Mouse (Mus musculus) neural tube, embryonic 12.5 days (tissue): ENCODE results near the gene Nkx2-5. TPM values are rescaled to one million over a fixed set of nuclear protein-coding genes. Genes with fewer than 3 reads are reported as not detected.

ENCODE experiments used
- ATAC-seq: fragments of 200-750 bp; cut with Nextera tagmentation; 2 replicates; pipeline ENCODE4 v1.8.0; 2017; ENCODE audit warnings: low read depth, mild to moderate bottlenecking, moderate TSS enrichment, moderate library complexity; ENCODE audit not compliant: low FRiP score
- H3K27ac ChIP-seq: fragments of 300-500 bp; sonication (generic); 2 replicates; pipeline ENCODE4 v1.5.1; 2016
- H3K27me3 ChIP-seq: fragments of 300-500 bp; sonication (generic); replicated peaks from 2 replicates; pipeline ENCODE4 v1.6.1; 2016; ENCODE audit warnings: mild to moderate bottlenecking
- H3K36me3 ChIP-seq: fragments of 300-500 bp; sonication (generic); 2 replicates; pipeline ENCODE4 v1.6.1; 2016; ENCODE audit warnings: mild to moderate bottlenecking
- H3K4me1 ChIP-seq: fragments of 300-500 bp; sonication (generic); 2 replicates; pipeline ENCODE4 v1.6.1; 2016
- H3K4me2 ChIP-seq: fragments of 300-500 bp; sonication (generic); replicated peaks from 2 replicates; pipeline ENCODE4 v1.6.1; 2016; ENCODE audit warnings: mild to moderate bottlenecking
- H3K4me3 ChIP-seq: fragments of 300-500 bp; sonication (generic); 2 replicates; pipeline ENCODE4 v1.5.1; 2016
- H3K9ac ChIP-seq: fragments of 300-500 bp; sonication (generic); 2 replicates; pipeline ENCODE4 v1.6.1; 2016; ENCODE audit warnings: mild to moderate bottlenecking
- H3K9me3 ChIP-seq: fragments of 300-500 bp; sonication (generic); 2 replicates; pipeline ENCODE4 v1.6.1; 2016; ENCODE audit warnings: mild to moderate bottlenecking
- WGBS: fragments of 180-500 bp; shearing (Covaris S2); methylation state at CpG from one replicate; pipeline ENCODE4 v1.1.7; 2016; 5-methylcytosine and 5-hydroxymethylcytosine counted together
- polyA plus RNA-seq: library from polyadenylated mRNA; unstranded; fragments of >200 nt; fragmentation: Nextera tagmentation; extraction: Ambion mirVana; gene quantifications from 2 replicates; pipeline ENCODE4 v1.2.1, GENCODE M21; 2016

The Nkx2-5 gene
- polyA plus RNA-seq, 1 experiment from 2014 or later = not detected

DNA sequence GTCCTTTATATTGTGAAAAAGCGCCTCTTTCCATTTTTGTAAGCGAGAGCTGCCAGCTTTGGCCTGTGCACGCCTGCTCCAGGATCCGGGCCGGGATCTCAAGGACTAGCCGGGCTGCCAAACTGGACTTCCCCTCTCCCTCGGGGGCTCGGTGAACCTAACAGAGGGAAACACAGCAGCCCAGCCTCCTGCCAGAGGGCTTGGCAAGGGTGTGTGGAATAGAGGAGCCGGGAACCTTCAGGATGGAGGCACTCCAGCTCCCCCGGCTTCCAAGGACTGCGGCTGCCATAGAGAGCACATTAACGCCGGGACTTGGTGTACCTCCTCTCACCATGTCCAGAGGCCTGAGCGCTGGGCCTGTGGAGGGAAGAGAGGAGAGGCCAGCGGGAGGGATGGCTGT is 52.7 kb downstream of the Nkx2-5 start:
- H3K27ac ChIP-seq = no peak overlapping the region
- WGBS = 93% methylated on average over 15 of the region's 15 CpGs
- H3K4me2 ChIP-seq = no peak overlapping the region
- no peaks in the 10 kb centered on the region for H3K4me1 ChIP-seq
- H3K36me3 ChIP-seq = peaks cover 58% of the 10 kb centered on the region
- H3K27me3 ChIP-seq = no peaks in the 10 kb centered on the region
- ATAC-seq = no peak
- no peak overlapping the region for H3K4me3 ChIP-seq
- no peak overlapping the region for H3K9ac ChIP-seq
- no peaks in the 10 kb centered on the region for H3K9me3 ChIP-seq

DNA sequence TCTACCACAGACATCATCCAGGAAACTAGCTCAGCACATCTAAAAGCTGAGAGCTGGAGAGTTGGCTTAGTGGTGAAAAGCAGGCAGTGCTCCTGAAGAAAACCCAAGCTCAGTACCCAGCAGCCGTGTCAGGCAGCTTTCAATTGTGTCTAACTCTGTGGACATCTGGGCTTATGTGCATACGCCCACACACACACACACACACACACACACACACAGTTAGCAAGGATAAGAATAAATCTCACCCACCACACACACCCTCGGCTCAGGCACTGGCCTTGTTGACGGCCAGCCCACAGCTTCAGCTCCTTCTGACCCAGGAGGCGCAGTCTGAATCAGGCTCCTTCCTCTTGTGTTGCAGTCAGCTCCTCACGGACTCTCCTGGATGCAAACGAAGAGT is 53.2 kb downstream of the Nkx2-5 start:
- H3K36me3 ChIP-seq = peaks cover 63% of the 10 kb centered on the region
- no peak for ATAC-seq
- no peaks in the 10 kb centered on the region for H3K27me3 ChIP-seq
- 87% methylated on average over 7 of the region's 7 CpGs for WGBS
- no peak overlapping the region for H3K9ac ChIP-seq
- no peak overlapping the region for H3K4me2 ChIP-seq
- H3K27ac ChIP-seq = no peak overlapping the region
- H3K4me3 ChIP-seq = no peak overlapping the region
- H3K9me3 ChIP-seq = no peaks in the 10 kb centered on the region
- H3K4me1 ChIP-seq = no peaks in the 10 kb centered on the region

DNA sequence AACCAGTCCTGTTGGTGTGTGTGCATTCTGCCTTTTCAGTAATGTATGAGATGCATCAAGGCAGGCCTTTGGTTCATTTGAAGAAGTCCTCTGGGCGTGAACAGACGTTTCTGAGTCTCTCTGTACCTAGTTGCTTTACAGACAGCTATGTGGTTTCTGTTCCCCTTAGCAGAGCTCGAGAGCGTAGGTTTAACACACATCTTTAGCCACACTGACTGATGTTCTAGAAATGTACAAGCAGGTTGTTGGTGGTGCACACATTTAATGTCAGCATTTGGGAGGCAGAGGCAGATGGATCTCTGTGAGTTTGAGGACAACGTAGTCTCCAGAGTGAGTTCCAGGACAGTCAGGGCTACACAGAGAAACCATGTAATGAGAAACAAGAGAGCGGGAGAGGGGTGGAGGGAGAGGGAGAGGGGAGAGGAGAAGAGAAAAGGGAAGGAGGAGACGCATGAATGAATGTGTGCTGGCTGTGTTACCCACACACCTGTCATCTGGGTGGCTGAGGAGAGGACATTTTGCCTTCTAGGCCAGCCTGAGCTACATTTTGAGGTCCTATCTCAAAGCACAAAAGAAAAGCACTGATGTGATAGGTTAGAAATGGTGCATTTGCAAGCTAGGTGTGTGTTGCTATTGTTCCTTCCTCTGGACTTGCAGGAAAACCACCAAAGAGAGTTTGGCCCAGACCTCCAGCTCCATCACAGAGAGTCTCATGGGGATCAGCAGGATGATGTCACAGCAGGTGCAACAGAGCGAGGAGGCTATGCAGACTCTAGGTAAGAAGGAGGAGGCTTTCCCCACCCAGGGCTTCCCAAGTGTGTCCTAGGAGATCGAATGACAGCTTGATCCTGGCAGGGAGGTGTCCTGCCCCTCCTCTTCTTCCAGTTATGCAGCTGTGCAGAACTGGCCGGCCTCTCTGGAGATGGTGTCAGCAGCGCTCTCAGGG is 54.3 kb downstream of the Nkx2-5 start:
- no peak for ATAC-seq
- peaks cover 70% of the 10 kb centered on the region for H3K36me3 ChIP-seq

DNA sequence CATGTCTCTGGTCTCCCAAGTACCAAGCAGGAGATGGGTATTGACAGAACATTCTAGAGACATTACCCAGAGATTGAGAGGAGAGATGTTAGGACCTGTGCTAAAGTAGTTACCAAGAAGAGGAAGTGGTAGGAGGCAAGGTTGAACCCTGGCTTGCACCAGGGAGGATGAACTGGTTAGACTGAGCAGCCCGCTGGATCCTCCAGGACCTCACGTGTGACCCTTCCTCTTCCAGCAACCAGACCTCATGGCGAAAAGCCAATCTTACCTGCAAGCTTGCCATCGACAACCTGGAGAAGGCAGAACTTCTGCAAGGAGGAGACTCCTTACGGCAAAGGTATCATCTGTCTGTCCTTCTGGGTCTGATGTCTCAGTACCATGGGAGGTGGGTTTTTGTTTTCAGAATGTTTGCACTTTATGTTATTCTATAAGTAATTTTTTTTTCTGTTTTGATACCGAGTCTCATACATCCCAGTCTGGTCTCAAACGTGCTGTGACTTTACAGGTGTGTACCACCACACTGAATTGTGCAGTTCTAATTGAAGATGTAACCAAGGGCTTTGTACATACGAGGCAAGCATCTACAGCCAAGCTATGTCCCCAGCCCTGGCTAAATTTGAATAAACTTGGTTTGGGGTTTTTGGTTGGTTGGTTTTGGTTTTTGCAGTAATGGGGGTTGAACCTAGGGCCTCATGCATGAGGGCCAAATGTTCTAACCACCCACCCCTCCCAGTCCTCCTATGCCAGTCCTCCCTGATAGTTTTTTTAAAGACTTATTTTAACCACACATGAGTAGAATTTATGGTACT is 55.1 kb downstream of the Nkx2-5 start:
- H3K4me2 ChIP-seq = no peak overlapping the region
- 91% methylated on average over 8 of the region's 8 CpGs for WGBS
- ATAC-seq = no peak
- peaks cover 79% of the 10 kb centered on the region for H3K36me3 ChIP-seq
- H3K9me3 ChIP-seq = no peaks in the 10 kb centered on the region
- H3K27ac ChIP-seq = no peak overlapping the region
- H3K4me1 ChIP-seq = no peaks in the 10 kb centered on the region
- H3K27me3 ChIP-seq = no peaks in the 10 kb centered on the region
- no peak overlapping the region for H3K9ac ChIP-seq
- H3K4me3 ChIP-seq = no peak overlapping the region

More for the DNA sequence above, 54.3 kb downstream of the Nkx2-5 start:
- H3K27me3 ChIP-seq = no peaks in the 10 kb centered on the region
- 89% methylated on average over 11 of the region's 11 CpGs for WGBS
- no peak overlapping the region for H3K27ac ChIP-seq
- H3K9me3 ChIP-seq = no peaks in the 10 kb centered on the region
- no peaks in the 10 kb centered on the region for H3K4me1 ChIP-seq
- no peak overlapping the region for H3K9ac ChIP-seq
- H3K4me2 ChIP-seq = no peak overlapping the region
- H3K4me3 ChIP-seq = no peak overlapping the region

DNA sequence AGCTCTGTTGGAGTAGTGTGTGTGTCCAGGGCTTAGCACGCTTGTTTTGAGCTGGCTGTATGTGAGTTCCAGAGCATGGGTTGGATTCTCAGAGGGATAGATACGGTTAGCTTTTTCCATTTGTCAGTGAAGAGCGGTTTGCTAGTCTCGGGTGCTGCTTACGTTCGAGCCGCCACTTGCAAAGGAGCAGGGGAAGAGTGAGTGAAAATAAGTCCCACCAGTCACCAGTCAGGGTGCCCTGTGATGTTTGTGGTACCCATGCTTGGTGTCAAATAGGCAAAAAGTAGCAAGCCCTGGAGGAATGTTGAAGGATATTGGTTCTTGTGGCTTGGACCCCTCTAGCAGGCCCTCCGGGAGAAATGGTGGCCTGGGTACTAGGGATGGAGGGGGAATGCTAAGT is 55.8 kb downstream of the Nkx2-5 start:
- H3K27ac ChIP-seq = no peak overlapping the region
- no peaks in the 10 kb centered on the region for H3K9me3 ChIP-seq
- H3K36me3 ChIP-seq = peaks cover 86% of the 10 kb centered on the region
- no peaks in the 10 kb centered on the region for H3K4me1 ChIP-seq
- 95% methylated on average over 8 of the region's 8 CpGs for WGBS
- H3K4me2 ChIP-seq = no peak overlapping the region
- no peak overlapping the region for H3K9ac ChIP-seq
- no peak overlapping the region for H3K4me3 ChIP-seq
- ATAC-seq = no peak
- H3K27me3 ChIP-seq = no peaks in the 10 kb centered on the region

Other genes with a start within 250 kb of the Nkx2-5 start
- 109 and 112 TPM in 2 replicates for gene Atp6v0e, start 181.8 kb downstream of the Nkx2-5 start, polyA plus RNA-seq
- gene Crebrf, start 129.4 kb downstream of the Nkx2-5 start, polyA plus RNA-seq = 5.0 and 7.9 TPM in 2 replicates
- gene Bnip1, start 63.9 kb downstream of the Nkx2-5 start, polyA plus RNA-seq = 48.5 and 49.4 TPM in 2 replicates
- 6.0 and 7.0 TPM in 2 replicates for gene Kifc5b, start 72.1 kb upstream of the Nkx2-5 start, polyA plus RNA-seq
- 14.5 and 15.9 TPM in 2 replicates for gene Phf1, start 88.0 kb upstream of the Nkx2-5 start, polyA plus RNA-seq
- 151 and 153 TPM in 2 replicates for gene Cuta, start 94.6 kb upstream of the Nkx2-5 start, polyA plus RNA-seq
- gene Syngap1, start 96.2 kb upstream of the Nkx2-5 start, polyA plus RNA-seq = 2.6 and 3.5 TPM in 2 replicates
- gene Zbtb9, start 128.2 kb upstream of the Nkx2-5 start, polyA plus RNA-seq = 17.6 and 19.4 TPM in 2 replicates
- gene Bak1, start 184.0 kb upstream of the Nkx2-5 start, polyA plus RNA-seq = 2.5 and 3.0 TPM in 2 replicates
- gene Itpr3, start 212.3 kb upstream of the Nkx2-5 start, polyA plus RNA-seq = 2.2 and 2.4 TPM in 2 replicates